Mouse (Mus musculus) spleen, postnatal 36 days (tissue): ENCODE results near the gene Upf3b.
"Not testable (repeated sequence)": the region's sequence is repeated elsewhere in the genome, so short reads cannot be mapped to it uniquely, and the experiment has no call there.

ENCODE experiments used
- DNase-seq, 2 experiments: peaks; one replicate each; pipeline ENCODE4 v3.0.0; 2022; ENCODE audit warnings: low spot score in 2 of 2, mixed read lengths in 1 of 2

Gene Upf3b

DNA sequence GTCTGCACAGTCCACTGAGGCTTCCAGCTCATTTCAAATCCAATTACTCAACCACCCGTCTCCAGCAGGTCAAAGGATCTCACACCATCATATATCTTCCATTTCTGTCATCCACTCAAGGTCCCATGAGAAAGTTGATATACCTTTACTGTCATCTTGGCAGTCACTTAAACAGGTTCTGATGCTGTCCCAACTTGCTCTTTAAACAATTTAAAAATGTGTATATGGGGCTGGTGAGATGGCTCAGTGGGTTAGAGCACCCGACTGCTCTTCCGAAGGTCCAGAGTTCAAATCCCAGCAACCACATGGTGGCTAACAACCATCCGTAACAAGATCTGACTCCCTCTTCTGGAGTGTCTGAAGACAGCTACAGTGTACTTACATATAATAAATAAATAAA lies 29.8 kb downstream of the Upf3b start:
- DNase-seq = not testable (repeated sequence)

DNA sequence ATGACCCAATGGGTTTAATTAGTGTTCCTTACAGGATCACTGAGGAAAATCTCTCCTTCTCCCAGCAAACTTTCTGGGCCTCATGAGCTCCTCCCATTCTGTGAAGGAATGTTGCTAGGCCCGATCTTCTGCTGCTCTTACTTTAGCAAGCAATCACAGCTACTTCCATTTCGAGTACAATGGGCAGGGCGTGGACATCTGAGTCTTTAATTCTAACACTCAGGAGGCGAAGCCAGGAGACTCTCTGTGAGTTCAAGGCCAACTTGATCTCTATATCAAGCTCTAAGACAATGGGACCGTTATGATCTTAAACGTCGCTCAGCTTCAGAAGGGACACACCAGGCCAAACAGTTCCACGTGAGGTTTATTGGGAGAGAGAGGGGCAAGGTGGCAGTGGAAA lies 33.5 kb downstream of the Upf3b start:
- DNase-seq = no peak

DNA sequence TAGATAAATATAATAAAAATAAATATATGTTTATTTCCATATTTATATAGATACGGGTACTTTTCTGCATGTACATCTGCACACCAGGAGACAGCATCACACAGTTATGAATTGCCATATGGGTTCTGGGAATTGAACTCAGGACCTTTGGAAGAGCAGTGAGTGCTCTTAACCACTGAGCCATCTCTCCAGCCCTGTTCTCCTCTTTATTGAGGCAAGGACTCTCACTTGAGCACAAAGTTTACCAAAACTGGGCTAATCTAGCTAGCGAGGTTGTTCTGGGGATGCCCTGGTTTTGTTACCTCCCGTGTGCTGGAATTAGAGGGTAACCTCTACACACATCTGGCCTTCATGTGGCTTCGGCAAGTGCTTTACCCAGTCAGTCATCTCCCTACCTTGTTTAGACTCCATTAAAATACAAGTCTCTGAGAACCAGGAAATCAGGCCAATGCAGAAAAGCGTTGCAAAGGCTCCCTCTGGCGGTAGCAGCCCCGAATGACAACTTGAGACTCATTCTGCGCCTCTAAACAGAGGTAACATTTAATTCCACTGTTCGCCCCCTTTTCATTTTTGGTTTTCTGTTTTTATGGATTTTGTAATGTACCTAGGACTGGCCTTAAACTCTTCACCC lies 35.7 kb downstream of the Upf3b start:
- DNase-seq = peak; percentile 15 to 40

DNA sequence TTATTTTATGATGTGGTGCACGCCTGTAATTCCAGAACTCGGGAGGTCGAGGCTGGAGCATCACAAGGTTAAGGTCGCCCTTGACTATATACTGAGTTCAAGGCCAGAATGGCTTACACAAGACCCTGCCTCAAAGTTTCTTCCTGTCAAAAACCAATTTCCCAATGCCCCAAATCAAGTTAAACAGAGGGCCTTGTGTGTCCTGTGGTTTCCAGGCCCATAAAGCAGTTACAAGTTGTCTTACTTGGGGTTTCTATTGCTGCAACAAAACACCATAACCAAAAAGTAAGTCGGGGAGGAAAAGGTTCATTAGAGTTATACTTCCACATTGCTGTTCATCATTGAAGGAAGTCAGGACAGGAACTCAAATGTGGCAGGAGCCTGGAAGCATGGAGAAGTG lies 41.4 kb downstream of the Upf3b start:
- no peak for DNase-seq

DNA sequence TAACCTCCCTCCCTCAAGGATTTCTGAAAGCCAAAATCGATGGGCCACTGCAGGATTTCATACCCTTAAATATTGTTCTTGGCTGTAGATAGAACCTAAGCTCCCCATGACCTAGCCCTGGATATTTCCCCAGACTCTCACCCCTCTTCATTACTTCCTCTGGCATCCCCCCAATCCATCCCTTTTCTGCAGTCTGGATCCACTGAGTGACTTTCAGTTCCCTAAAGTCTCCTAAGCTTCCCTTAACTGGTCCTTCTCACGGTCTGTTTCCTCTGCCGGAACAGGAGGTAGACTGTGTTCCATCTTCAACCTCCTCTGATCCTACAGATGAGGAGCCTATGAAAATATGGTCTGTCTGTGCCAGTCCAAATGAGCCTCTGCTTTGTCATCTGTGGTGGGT lies 42.8 kb downstream of the Upf3b start:
- no peak for DNase-seq

DNA sequence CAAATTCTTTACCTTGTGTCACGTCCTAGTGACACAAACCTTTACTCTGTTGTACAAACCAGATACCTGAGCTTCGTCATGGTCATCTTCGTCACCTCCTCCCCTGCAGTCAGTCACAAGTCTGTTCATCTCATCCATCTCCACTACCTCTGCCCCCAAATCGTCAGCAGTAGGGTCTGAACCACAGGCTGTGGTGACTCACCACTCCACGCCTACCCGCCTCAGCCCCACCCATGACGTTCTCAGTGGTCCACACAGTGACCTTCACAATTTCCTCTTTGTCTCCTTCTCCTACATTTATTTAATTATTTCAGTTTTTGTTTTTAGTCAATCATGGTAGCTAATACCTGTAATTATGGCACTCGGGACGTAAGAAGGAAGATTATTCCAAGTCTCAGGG lies 46.2 kb downstream of the Upf3b start:
- no peak for DNase-seq

DNA sequence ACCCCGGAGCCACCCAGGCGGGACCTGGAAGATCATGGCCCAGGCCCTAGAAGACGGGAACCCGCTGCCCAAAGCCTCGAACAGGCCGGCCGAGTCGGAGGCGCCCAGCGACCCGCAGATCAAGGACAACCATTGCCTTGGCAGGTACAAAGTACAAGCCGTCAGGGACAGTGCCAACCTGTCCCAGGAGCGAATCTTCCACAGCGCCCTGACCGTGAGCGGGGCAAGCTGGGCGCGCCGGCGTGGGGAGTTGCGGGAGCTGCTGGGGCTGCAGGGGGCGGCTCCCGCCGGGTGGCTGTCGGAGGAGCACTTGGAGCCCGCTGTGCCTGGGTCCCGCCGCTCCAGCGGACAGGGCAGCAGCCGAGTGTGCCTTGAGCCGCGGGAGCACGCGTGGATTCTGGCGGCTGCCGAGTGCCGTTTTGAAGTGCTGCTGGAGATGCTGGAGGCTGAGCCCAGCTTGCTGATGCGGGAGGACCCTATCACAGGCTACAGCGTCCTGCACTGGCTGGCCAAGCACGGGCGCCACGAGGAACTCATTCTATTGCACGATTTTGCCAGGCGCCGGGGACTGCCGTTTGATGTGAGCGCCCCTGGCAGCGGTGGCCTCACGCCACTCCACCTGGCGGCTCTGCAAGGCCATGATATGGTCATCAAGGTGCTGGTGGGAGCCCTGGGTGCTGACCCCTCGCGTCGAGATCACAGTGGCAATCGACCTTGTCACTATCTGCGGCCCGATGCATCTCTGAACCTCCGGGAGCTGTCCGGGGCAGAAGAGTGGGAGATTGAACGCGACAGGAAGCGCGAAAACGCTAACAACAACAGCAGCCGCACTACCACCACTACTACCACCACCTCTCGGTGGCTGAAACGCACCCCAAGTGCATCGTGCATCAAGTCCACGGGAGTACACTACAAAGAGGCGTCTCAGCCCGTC lies 61.0 kb downstream of the Upf3b start:
- DNase-seq = no peak

DNA sequence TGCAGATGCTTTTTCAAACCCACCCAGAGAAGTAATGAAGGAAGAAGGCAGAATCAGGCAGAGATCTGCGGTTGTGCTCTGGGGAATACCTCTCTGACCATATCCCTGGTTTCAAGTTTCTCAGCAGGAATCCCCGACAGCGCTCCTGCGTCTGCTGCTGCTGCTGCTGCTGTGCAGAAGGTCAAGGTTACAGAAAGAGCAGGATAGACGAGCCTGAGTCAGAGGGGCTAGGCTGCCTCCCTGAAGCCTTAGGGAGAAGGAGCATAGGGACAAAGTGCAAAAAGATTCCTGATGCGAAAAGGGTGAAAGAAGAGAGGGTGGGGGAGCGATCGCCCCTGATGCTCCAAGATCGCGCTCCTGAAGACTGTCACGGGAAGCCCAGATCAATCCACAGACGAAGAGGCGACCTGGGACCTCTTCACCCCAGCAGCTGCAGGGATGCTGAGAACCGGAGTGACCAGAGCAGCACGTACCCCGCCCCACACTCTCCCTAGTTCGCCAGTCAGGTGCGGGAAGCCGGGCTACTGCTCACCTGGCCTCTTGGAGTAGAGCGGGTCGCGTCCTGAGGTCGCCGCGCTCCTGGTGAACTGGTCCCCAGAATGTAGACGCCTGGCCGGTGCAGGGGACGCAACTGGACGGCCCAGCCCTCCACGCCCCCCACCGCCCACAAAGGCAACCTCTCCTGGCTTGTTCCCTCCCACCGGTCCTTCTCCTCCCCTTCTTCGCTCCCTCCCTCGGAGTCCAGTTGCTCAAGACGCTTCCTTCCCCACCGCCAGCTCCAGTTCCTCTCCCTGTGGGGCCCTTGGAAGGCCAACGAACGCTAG lies 61.8 kb downstream of the Upf3b start, which contains the start of gene Sowahd:
Gene Sowahd, plus strand, starts transcription at position 780 of the 824 bp plus-strand sequence.
- no peak for DNase-seq

DNA sequence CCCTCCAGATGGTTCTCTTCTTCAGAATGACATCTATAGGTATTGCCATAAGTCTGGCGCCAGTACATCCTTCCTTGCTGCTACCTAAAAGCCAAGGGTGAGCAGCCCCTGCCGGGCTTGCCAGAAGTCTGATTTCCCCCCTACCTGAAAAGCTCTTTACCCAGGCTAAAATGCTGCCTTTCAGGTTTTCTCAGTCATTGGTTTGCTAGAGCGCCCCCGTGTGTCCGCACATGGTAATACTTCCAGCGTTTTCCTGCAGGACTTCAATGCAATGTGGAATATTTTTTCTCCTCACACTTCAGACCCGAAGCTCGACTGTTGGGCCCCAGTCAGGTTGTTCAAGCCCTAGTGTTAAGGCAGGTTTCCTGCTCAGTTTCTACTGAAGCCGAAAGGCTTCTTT lies 67.4 kb downstream of the Upf3b start:
- DNase-seq = peak in 1 of 2 experiments; percentile 9
